Mouse (Mus musculus) kidney, adult 8-10 months (tissue): ENCODE data around the gene Ankrd28.

Experiments
- DNase-seq, 2 experiments: peaks; one replicate each; pipeline ENCODE4 v3.0.0; 2022

Ankrd28 gene

GRCm38 (mm10) chr14:31697755-31698154 lies 132.7 kb downstream of the Ankrd28 start:
- no peak for DNase-seq

- no peak for DNase-seq
Measured at GRCm38 (mm10) chr14:31697346-31697745, 133.1 kb downstream of the Ankrd28 start.

- no peak for DNase-seq
Measured at GRCm38 (mm10) chr14:31696985-31697303, 133.5 kb downstream of the Ankrd28 start.

GRCm38 (mm10) chr14:31696206-31696984 lies 134.1 kb downstream of the Ankrd28 start:
- DNase-seq = no peak

- DNase-seq = no peak
Measured at GRCm38 (mm10) chr14:31692536-31692935, 137.9 kb downstream of the Ankrd28 start.

- no peak for DNase-seq
Measured at GRCm38 (mm10) chr14:31686231-31686630, 144.2 kb downstream of the Ankrd28 start.

- DNase-seq = no peak
Measured at GRCm38 (mm10) chr14:31685680-31686079, 144.8 kb downstream of the Ankrd28 start.

GRCm38 (mm10) chr14:31684343-31685040 lies 146.0 kb downstream of the Ankrd28 start:
- DNase-seq = no peak

GRCm38 (mm10) chr14:31683610-31684009 lies 146.8 kb downstream of the Ankrd28 start:
- no peak for DNase-seq

- DNase-seq = no peak
Measured at GRCm38 (mm10) chr14:31681931-31682555, 148.4 kb downstream of the Ankrd28 start.

- no peak for DNase-seq
Measured at GRCm38 (mm10) chr14:31681291-31681690, 149.2 kb downstream of the Ankrd28 start.

GRCm38 (mm10) chr14:31680656-31681055 lies 149.8 kb downstream of the Ankrd28 start:
- DNase-seq = no peak

GRCm38 (mm10) chr14:31671635-31672320 lies 158.7 kb downstream of the Ankrd28 start:
- DNase-seq = no peak

- peak in 1 of 2 experiments; percentile 33 for DNase-seq
Measured at GRCm38 (mm10) chr14:31669642-31670490, 160.6 kb downstream of the Ankrd28 start.

- peak; percentile 62 to 63 for DNase-seq
Measured at GRCm38 (mm10) chr14:31669161-31669611, 161.3 kb downstream of the Ankrd28 start.

- no peak for DNase-seq
Measured at GRCm38 (mm10) chr14:31668326-31668725, 162.1 kb downstream of the Ankrd28 start.

GRCm38 (mm10) chr14:31667741-31668140 lies 162.7 kb downstream of the Ankrd28 start:
- no peak for DNase-seq

- DNase-seq = no peak
Measured at GRCm38 (mm10) chr14:31666931-31667705, 163.3 kb downstream of the Ankrd28 start.

GRCm38 (mm10) chr14:31665566-31665940 lies 164.9 kb downstream of the Ankrd28 start:
- DNase-seq = no peak

GRCm38 (mm10) chr14:31664903-31665565 lies 165.4 kb downstream of the Ankrd28 start:
- DNase-seq = no peak
